Mouse (Mus musculus) hindbrain, embryonic 14.5 days (tissue): ENCODE results near the gene Gm5965. TPM values are rescaled to one million over a fixed set of nuclear protein-coding genes. Genes with fewer than 3 reads are reported as not detected.

Experiments used
- ATAC-seq: fragments of 200-750 bp; cut with Nextera tagmentation; 2 replicates; pipeline ENCODE4 v1.8.0; 2017; ENCODE audit warnings: moderate number of reproducible peaks, mild to moderate bottlenecking, moderate TSS enrichment, moderate library complexity; ENCODE audit not compliant: low FRiP score
- DNase-seq: peaks from one replicate; pipeline ENCODE4 v3.0.0-alpha.2; 2015; ENCODE audit warnings: low spot score
- H3K27ac ChIP-seq: fragments of 300-500 bp; sonication (generic); 2 replicates; pipeline ENCODE4 v1.5.1; 2014; ENCODE audit warnings: mild to moderate bottlenecking, moderate library complexity
- H3K27me3 ChIP-seq: fragments of 300-500 bp; sonication (generic); 2 replicates; pipeline ENCODE4 v1.6.1; 2014; ENCODE audit warnings: mild to moderate bottlenecking, low read length, mixed read lengths; ENCODE audit not compliant: control insufficient read depth, insufficient read depth
- H3K36me3 ChIP-seq: fragments of 300-500 bp; sonication (generic); replicated peaks from 2 replicates; pipeline ENCODE4 v1.6.1; 2014; ENCODE audit not compliant: control insufficient read depth, insufficient read depth
- H3K4me1 ChIP-seq: fragments of 300-500 bp; sonication (generic); replicated peaks from 2 replicates; pipeline ENCODE4 v1.6.1; 2014; ENCODE audit warnings: antibody characterized with exemption, low read length, mixed read lengths; ENCODE audit not compliant: control insufficient read depth, insufficient read depth
- H3K4me2 ChIP-seq: fragments of 300-500 bp; sonication (generic); replicated peaks from 2 replicates; pipeline ENCODE4 v1.6.1; 2014; ENCODE audit warnings: mild to moderate bottlenecking, moderate library complexity
- H3K4me3 ChIP-seq: fragments of 300-500 bp; sonication (generic); replicated peaks from 2 replicates; pipeline ENCODE4 v1.5.1; 2014; ENCODE audit warnings: mild to moderate bottlenecking, low read length
- H3K9ac ChIP-seq: fragments of 300-500 bp; sonication (generic); 2 replicates; pipeline ENCODE4 v1.6.1; 2014
- H3K9me3 ChIP-seq: fragments of 300-500 bp; sonication (generic); 2 replicates; pipeline ENCODE4 v1.6.1; 2016; ENCODE audit warnings: low read length; ENCODE audit not compliant: control insufficient read depth
- WGBS: fragments of 180-500 bp; shearing (Covaris S2); extraction: QIAGEN DNeasy Blood & Tissue Kit; methylation state at CpG from one replicate; pipeline ENCODE4 v1.1.7; 2014; 5-methylcytosine and 5-hydroxymethylcytosine counted together
- polyA plus RNA-seq: library from polyadenylated mRNA; unstranded; fragments of >200 nt; fragmentation: Nextera tagmentation; extraction: Ambion mirVana; gene quantifications from 2 replicates; pipeline ENCODE4 v1.2.1, GENCODE M21; 2014

The Gm5965 gene
- polyA plus RNA-seq, 1 experiment from 2014 or later, result not detected

DNA sequence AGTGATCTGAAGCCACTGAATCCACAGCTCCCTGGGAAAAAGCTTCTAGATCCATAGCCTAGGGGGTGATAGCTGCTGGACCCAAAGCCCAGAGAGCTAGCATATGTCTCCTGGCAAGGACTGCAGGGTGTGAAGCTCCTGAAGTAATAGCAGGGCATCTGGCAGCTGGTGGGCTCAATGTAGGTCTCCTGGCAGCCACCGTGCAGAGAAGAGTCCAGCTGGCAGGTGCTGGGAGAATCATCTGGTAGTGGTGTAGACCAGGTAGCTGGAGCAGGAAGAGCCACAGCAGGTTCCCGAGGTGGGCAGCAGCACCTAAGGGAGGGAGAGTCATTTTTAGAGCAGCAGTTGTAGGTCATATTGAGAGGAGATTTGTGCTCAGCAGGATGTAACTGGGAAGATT, 34.1 kb downstream of the Gm5965 start, which contains the start of gene Gm20741:
TSS of gene Gm20741 (minus strand) at position 394 of the 400 bp plus-strand sequence.
- no peak for ATAC-seq
- Histone ChIP-seq H3K9me3 (no peaks in the 10 kb centered on the region), H3K36me3 (no peaks in the 10 kb centered on the region), H3K4me1 (no peaks in the 10 kb centered on the region), H3K27me3 (no peaks in the 10 kb centered on the region), H3K4me2 (no peak within 1 kb of the TSS), H3K27ac (no peak within 1 kb of the TSS), H3K9ac (no peak within 1 kb of the TSS), H3K4me3 (no peak within 1 kb of the TSS)
- no peak for DNase-seq
- WGBS, result 78% methylated on average over 2 of the region's 2 CpGs

DNA sequence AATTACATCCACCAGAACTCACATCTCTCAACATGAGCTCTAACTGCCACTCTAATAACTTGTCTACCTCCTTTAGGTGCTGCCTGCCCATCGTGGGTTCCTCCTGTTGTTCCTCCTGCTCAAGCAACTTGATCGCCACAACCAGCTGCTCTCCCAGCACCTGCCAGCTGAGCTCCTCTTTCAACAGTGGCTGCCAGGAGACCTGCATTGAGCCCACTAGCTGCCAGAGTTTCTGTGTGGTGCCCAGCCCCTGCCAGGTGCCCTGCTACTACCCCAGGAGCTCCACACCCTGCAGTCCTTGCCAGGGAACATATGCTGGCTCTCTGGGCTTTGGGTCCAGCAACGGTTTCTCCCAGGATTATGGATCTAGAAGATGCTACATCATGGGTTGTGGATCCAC, 42.4 kb downstream of the Gm5965 start, which contains the start of gene Krtap15:
TSS of gene Krtap15 (plus strand) at position 150 of the 400 bp plus-strand sequence.
- 88% methylated on average over 3 of the region's 3 CpGs for WGBS
- no peak within 1 kb of the TSS for H3K27ac ChIP-seq

DNA sequence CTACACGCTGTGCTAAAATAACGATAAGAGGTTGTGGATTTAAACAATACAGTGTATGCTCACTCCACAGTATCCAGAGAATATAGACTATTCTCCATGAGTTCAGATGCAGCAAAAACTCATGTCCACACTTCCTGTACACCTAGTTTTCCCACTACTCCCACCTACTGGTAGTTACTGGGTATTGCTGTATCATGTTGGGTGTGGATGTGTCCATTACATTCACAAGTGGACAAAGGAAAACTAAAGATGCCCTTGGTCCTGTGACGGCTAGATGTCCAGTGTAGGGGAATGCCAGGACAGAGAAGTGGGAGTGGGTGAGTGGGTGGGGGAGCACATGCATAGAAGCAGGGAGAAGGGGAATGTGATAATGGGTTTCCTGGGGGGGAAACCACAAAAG, 46.0 kb downstream of the Gm5965 start:
- 78% methylated on average over 3 of the region's 3 CpGs for WGBS
- Histone ChIP-seq H3K27ac (no peak overlapping the region), H3K9ac (no peak overlapping the region), H3K9me3 (no peaks in the 10 kb centered on the region), H3K4me2 (no peak overlapping the region), H3K4me1 (no peaks in the 10 kb centered on the region), H3K27me3 (no peaks in the 10 kb centered on the region), H3K4me3 (no peak overlapping the region), H3K36me3 (no peaks in the 10 kb centered on the region)
- DNase-seq, result no peak
- no peak for ATAC-seq

More for the DNA sequence above, 42.4 kb downstream of the Gm5965 start, which contains the start of gene Krtap15:
- Histone ChIP-seq H3K9me3 (no peaks in the 10 kb centered on the region), H3K4me2 (no peak within 1 kb of the TSS), H3K4me3 (no peak within 1 kb of the TSS), H3K9ac (no peak within 1 kb of the TSS), H3K27me3 (no peaks in the 10 kb centered on the region), H3K36me3 (no peaks in the 10 kb centered on the region), H3K4me1 (no peaks in the 10 kb centered on the region)
- ATAC-seq (no peak), DNase-seq (no peak)

DNA sequence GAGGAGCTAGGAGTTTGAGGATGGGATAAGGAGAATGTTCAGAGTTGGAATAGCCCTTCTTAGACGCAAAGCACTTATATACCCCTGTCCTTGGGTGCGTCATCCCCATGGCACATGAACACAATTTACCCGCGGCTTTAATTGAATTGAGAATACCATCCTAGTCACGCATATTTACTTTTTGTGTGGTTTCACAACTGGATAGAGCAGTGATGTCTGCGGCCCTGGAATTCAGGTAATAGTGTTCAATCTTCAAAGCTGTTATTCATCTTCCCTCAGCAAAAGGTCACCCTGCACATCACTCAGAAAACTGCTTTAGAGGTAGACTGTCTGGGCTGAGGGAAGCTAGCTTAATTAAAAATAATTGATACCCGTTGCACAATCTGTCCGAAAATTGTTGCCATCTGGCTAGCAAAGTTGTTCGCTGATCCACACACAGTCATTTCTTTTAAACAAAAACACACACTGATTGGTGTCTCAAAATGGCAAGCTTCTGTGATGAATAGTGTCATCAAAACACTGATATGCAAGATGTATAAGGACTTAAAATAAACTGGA, 48.5 kb downstream of the Gm5965 start, which contains the start of gene Krtap14:
TSS of gene Krtap14 (minus strand) at position 51 of the 558 bp plus-strand sequence.
- Histone ChIP-seq H3K4me3 (no peak within 1 kb of the TSS), H3K36me3 (no peaks in the 10 kb centered on the region), H3K4me2 (no peak within 1 kb of the TSS), H3K27ac (no peak within 1 kb of the TSS), H3K4me1 (no peaks in the 10 kb centered on the region), H3K27me3 (no peaks in the 10 kb centered on the region), H3K9ac (no peak within 1 kb of the TSS), H3K9me3 (no peaks in the 10 kb centered on the region)
- 75% methylated on average over 9 of the region's 9 CpGs for WGBS
- DNase-seq (no peak), ATAC-seq (no peak)

DNA sequence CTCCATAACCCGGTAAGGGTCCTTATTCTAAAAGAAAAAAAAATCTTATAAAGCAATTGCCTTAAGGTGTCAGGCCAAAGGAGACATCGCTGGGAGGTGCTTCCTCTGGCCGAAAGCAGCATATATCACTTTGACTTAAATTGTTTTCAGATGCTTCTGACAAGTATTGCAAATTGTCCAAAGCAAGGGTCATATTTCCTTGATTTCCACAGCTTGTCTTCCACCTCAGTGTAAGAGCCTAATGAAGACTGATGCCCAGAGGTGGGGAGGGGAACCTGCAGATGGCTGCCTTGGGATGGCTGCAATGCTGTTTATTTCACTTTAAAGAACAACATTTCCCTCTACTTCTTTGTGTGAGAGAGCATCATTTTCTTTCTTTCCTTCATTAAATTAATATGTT, 49.3 kb downstream of the Gm5965 start:
- no peak overlapping the region for H3K4me2 ChIP-seq
- H3K36me3 ChIP-seq, result no peaks in the 10 kb centered on the region
- H3K9me3 ChIP-seq, result no peaks in the 10 kb centered on the region
- ATAC-seq (no peak), DNase-seq (no peak)
- no peaks in the 10 kb centered on the region for H3K4me1 ChIP-seq
- no peak overlapping the region for H3K4me3 ChIP-seq
- 58% methylated on average over 3 of the region's 3 CpGs for WGBS
- H3K9ac ChIP-seq, result no peak overlapping the region
- H3K27ac ChIP-seq, result no peak overlapping the region
- H3K27me3 ChIP-seq, result no peaks in the 10 kb centered on the region

Other genes starting within 250 kb of the Gm5965 start
- gene Cldn8, start 214.7 kb upstream of the Gm5965 start, polyA plus RNA-seq, result not detected in 2 replicates
- gene Krtap24-1, start 165.6 kb upstream of the Gm5965 start, polyA plus RNA-seq, result not detected in 2 replicates
- gene 2310079G19Rik, start 150.2 kb upstream of the Gm5965 start, polyA plus RNA-seq, result not detected in 2 replicates
- gene Krtap26-1, start 130.1 kb upstream of the Gm5965 start, polyA plus RNA-seq, result not detected in 2 replicates
- gene Krtap27-1, start 106.2 kb upstream of the Gm5965 start, polyA plus RNA-seq, result not detected in 2 replicates
- gene 2310061N02Rik, start 69.9 kb upstream of the Gm5965 start, polyA plus RNA-seq, result not detected in 2 replicates
- gene Krtap13-1, start 49.0 kb upstream of the Gm5965 start, polyA plus RNA-seq, result not detected in 2 replicates
- not detected in 2 replicates for gene Krtap13, start 26.3 kb upstream of the Gm5965 start, polyA plus RNA-seq
- gene 2310034C09Rik, start 19.0 kb upstream of the Gm5965 start, polyA plus RNA-seq, result not detected in 2 replicates
- gene 2310057N15Rik, start 3.7 kb upstream of the Gm5965 start, polyA plus RNA-seq, result not detected in 2 replicates
- gene Gm20741, start 34.3 kb downstream of the Gm5965 start, polyA plus RNA-seq, result not detected in 2 replicates
- gene Krtap15, start 42.3 kb downstream of the Gm5965 start, polyA plus RNA-seq, result not detected in 2 replicates
- gene Krtap14, start 48.2 kb downstream of the Gm5965 start, polyA plus RNA-seq, result not detected in 2 replicates
- gene Krtap19-1, start 91.5 kb downstream of the Gm5965 start, polyA plus RNA-seq, result not detected in 2 replicates
- gene Krtap19-2, start 96.4 kb downstream of the Gm5965 start, polyA plus RNA-seq, result not detected in 2 replicates
- not detected in 2 replicates for gene Krtap19-3, start 100.1 kb downstream of the Gm5965 start, polyA plus RNA-seq
- gene Krtap19-4, start 107.2 kb downstream of the Gm5965 start, polyA plus RNA-seq, result not detected in 2 replicates
- gene Krtap19-5, start 118.6 kb downstream of the Gm5965 start, polyA plus RNA-seq, result not detected in 2 replicates
- not detected in 2 replicates for gene Krtap19-9b, start 154.4 kb downstream of the Gm5965 start, polyA plus RNA-seq
- gene Krtap16-3, start 185.0 kb downstream of the Gm5965 start, polyA plus RNA-seq, result not detected in 2 replicates
- gene Krtap22-2, start 232.9 kb downstream of the Gm5965 start, polyA plus RNA-seq, result not detected in 2 replicates
- gene Gm10229, start 237.4 kb downstream of the Gm5965 start, polyA plus RNA-seq, result not detected in 2 replicates